Mouse (Mus musculus) stomach, embryonic 16.5 days (tissue): ENCODE measurements around the gene Epp13. TPM values are rescaled to one million over a fixed set of nuclear protein-coding genes. Genes with fewer than 3 reads are reported as not detected.
"Not testable (repeated sequence)": the region's sequence is repeated elsewhere in the genome, so short reads cannot be mapped to it uniquely, and the experiment has no call there.

ENCODE experiments used
- ATAC-seq: fragments of 200-750 bp; cut with Nextera tagmentation; 2 replicates; pipeline ENCODE4 v1.8.0; 2017; ENCODE audit warnings: moderate number of reproducible peaks, moderate TSS enrichment; ENCODE audit not compliant: insufficient read depth, low FRiP score
- H3K27ac ChIP-seq: fragments of 300-500 bp; sonication (generic); 2 replicates; pipeline ENCODE4 v1.5.1; 2014; ENCODE audit warnings: low read length
- H3K27me3 ChIP-seq: fragments of 300-500 bp; sonication (generic); 2 replicates; pipeline ENCODE4 v1.6.1; 2014; ENCODE audit warnings: low read length, control low read depth, mixed read lengths; ENCODE audit not compliant: control insufficient read depth, insufficient read depth
- H3K36me3 ChIP-seq: fragments of 300-500 bp; sonication (generic); 2 replicates; pipeline ENCODE4 v1.6.1; 2014; ENCODE audit warnings: low read length; ENCODE audit not compliant: control insufficient read depth, insufficient read depth
- H3K4me1 ChIP-seq: fragments of 300-500 bp; sonication (generic); 2 replicates; pipeline ENCODE4 v1.6.1; 2014; ENCODE audit warnings: low read length, control low read depth, mixed read lengths; ENCODE audit not compliant: control insufficient read depth, insufficient read depth
- H3K4me2 ChIP-seq: fragments of 300-500 bp; sonication (generic); 2 replicates; pipeline ENCODE4 v1.6.1; 2014; ENCODE audit warnings: low read depth, low read length, mixed read lengths
- H3K4me3 ChIP-seq: fragments of 300-500 bp; sonication (generic); replicated peaks from 2 replicates; pipeline ENCODE4 v1.5.1; 2014; ENCODE audit warnings: mild to moderate bottlenecking, low read length
- H3K9ac ChIP-seq: fragments of 300-500 bp; sonication (generic); 2 replicates; pipeline ENCODE4 v1.6.1; 2014; ENCODE audit warnings: low read length
- H3K9me3 ChIP-seq: fragments of 300-500 bp; sonication (generic); replicated peaks from 2 replicates; pipeline ENCODE4 v1.6.1; 2016; ENCODE audit warnings: low read length, control low read depth; ENCODE audit not compliant: control insufficient read depth
- WGBS: fragments of 180-500 bp; shearing (Covaris S2); extraction: QIAGEN DNeasy Blood & Tissue Kit; methylation state at CpG from one replicate; pipeline ENCODE4 v1.1.7; 2014; 5-methylcytosine and 5-hydroxymethylcytosine counted together
- polyA plus RNA-seq: library from polyadenylated mRNA; unstranded; fragments of >200 nt; fragmentation: Nextera tagmentation; extraction: Ambion mirVana; gene quantifications from 2 replicates; pipeline ENCODE4 v1.2.1, GENCODE M21; 2015

The Epp13 gene
- polyA plus RNA-seq, 1 experiment from 2014 or later = not detected

DNA sequence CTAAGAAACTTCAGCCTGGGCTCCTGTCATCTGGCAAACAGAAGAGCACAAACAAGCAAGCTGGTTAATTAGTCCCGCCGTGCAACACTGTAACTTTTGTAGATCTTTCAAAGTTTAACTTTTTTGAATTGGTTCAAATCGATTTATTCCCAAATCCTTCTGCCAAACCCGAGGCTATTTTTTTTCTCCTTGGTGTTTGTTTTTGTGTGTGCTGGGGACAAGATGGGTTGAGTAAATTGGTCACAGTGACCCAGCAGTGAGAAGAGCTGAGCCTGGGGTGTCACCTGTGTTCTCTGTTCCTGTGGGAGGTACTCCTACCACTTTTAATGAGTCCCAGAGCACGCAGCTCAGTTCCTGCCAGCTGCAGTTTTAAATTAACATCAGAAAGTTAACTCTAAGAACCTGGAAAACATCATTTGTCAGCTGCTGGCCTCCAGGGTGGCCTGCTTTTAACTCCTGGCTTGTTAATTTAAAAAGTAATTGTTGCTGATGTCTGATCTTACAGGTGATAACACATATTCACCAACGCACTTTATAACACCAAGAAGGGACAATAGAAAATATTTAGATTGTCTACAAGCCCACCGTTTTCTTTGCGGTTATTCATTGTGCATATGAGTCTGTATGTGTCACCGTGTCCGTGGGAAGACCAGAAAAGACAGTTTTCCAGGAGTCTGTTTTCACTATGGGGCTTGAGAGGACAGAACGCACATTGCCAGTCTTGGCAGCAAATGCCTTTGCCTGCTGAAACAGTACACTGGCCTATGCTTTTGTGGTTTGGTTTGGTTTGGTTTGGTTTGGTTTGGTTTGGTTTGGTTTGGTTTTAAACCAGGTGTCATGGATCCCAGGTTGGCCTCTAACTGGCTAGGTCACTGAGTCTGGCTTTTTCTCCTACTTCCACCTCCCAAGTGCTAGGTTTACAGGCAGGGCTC is 7.9 kb upstream of the Epp13 start:
- H3K36me3 ChIP-seq = no peaks in the 10 kb centered on the region
- H3K27me3 ChIP-seq = no peaks in the 10 kb centered on the region
- ATAC-seq = no peak
- 30% methylated on average over 11 of the region's 11 CpGs for WGBS
- no peak overlapping the region for H3K4me2 ChIP-seq
- H3K27ac ChIP-seq = no peak overlapping the region
- H3K9ac ChIP-seq = no peak overlapping the region
- H3K9me3 ChIP-seq = no peaks in the 10 kb centered on the region
- H3K4me1 ChIP-seq = no peaks in the 10 kb centered on the region
- H3K4me3 ChIP-seq = no peak overlapping the region

DNA sequence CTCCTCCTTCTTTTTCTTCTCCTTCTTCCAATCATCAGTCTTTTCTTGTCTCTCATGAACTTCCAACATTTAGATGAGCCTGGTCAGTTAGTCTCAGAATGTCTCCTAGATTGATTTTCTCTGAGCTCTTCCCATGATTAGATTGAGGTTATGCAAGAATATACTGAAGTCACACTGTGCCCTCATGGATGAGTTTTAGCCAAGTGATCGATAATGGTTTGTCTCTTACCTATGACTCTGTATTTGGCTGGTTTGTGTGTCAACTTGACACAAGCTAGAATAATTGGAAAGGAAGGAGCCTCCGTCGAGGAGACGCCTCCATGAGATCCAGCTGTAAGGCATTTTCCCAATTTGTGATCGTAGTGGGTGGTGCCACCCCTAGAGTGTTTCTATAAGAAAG is 1.9 kb downstream of the Epp13 start:
- Histone ChIP-seq H3K27me3 (no peaks in the 10 kb centered on the region), H3K9ac (no peak overlapping the region), H3K4me2 (no peak overlapping the region), H3K36me3 (no peaks in the 10 kb centered on the region), H3K27ac (no peak overlapping the region), H3K9me3 (no peaks in the 10 kb centered on the region), H3K4me1 (no peaks in the 10 kb centered on the region), H3K4me3 (no peak overlapping the region)
- 90% methylated on average over 5 of the region's 5 CpGs for WGBS
- no peak for ATAC-seq

DNA sequence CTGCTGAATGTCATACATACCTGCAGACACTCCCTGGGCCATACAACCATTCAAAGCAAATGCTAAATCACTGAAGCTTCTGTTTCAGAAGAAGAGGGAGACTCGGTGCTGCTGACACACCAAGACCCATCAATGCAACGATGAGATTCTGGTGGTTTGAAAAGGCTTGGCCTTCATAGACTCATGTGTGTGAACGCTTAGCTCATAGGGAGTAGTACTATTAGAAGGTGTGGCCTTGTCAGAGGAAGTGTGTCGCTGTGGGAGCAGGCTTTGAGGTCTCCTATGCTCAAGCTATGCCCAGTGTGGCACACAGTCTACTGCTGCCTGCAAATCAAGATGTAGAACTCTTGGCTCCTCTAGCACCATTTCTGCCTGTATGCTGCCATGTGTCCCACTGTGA is 4.9 kb downstream of the Epp13 start:
- Histone ChIP-seq H3K4me2 (no peak overlapping the region), H3K9ac (no peak overlapping the region), H3K36me3 (no peaks in the 10 kb centered on the region), H3K27ac (no peak overlapping the region), H3K27me3 (no peaks in the 10 kb centered on the region), H3K4me3 (no peak overlapping the region), H3K9me3 (no peaks in the 10 kb centered on the region), H3K4me1 (no peaks in the 10 kb centered on the region)
- ATAC-seq = no peak
- WGBS = 77% methylated on average over 4 of the region's 4 CpGs

DNA sequence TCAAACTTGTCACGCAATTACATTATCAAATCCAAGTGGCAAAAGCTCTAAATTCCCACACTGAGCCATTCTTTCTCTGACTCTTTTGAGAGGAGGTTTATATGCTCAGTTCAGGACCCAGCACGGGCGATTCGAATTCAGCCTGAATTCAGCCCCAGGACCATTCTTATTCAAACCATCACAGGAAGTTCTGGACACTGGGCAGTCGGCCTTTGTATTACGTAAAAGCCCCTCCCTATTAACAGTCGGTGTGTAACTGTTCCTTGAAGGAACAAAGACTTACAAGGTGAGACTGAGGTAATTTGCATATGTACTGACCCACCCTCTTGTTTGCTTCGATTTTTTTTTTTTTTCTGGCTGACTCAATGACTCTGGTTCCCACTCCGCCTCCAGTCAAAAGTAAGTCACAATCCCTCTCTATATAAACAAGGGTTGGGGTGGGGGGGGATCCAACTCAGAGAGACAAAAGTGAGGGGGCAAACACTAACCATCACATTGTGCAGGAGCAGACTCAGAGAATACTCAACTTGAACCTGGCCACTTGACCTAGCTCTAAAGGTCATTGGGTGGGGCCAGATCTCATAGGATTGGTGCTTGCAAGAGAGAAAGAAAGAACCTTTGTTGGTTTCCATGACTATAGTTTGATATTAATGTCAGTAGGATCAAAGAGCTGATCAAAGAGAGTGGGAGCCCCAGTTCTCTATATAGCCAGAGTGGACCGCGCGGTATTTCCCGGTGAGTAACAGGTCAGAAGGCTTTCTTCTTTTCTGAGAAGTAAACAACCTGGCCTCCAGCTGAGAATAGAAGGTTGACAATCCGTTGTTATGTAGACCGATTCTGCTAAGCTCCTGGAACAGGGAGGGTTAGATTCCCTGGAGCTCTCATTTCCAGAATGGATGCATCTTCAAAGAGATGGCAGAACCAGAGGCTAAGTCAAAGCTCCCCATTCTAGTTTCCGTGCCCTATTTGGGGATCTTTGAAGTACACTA is 6.0 kb downstream of the Epp13 start:
- WGBS = 43% methylated on average over 16 of the region's 16 CpGs
- Histone ChIP-seq H3K27ac (no peak overlapping the region), H3K9ac (no peak overlapping the region), H3K27me3 (no peaks in the 10 kb centered on the region), H3K4me3 (no peak overlapping the region), H3K36me3 (no peaks in the 10 kb centered on the region), H3K4me2 (no peak overlapping the region), H3K4me1 (no peaks in the 10 kb centered on the region), H3K9me3 (no peaks in the 10 kb centered on the region)
- ATAC-seq = no peak

DNA sequence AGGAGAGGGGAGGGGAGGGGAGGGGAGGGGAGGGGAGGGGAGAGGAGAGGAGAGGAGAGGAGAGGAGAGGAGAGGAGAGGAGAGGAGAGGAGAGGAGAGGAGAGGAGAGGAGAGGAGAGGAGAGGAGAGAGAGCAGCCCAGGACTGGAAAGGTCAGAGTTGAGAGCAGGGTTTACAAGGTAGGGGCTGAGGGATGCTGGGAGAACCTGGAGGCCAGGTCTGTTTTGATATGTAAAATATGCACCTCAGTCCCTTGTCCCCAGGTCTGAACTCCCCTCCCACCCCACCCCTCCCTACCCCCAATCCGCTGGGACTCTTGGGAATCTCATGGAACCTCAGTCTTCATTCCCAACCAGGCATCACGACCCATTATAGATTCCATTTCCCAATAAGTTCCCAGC is 7.5 kb downstream of the Epp13 start:
- not testable (repeated sequence) for H3K9ac ChIP-seq, H3K27me3 ChIP-seq, H3K9me3 ChIP-seq, H3K4me1 ChIP-seq, H3K36me3 ChIP-seq, H3K4me2 ChIP-seq, ATAC-seq, H3K4me3 ChIP-seq, H3K27ac ChIP-seq
- WGBS = 31% methylated on average over 2 of the region's 2 CpGs

DNA sequence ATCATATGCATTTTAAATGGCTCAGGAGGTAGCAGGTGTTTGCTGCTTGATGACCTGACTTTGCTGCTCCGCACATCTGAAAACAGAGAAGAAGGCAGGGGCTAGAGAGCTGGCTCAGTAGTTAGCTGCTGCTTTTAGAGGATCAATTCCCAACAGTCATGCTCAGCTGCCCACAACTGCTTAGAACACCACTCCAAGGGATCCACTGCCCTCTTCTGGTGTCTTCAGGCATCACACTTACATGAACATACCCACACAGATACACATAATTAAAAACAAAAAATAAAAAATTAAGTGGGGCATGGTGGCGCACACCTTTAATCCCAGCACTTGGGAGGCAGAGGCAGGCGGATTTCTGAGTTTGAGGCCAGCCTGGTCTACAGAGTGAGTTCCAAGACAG is 9.6 kb downstream of the Epp13 start:
- ATAC-seq = no peak
- Histone ChIP-seq H3K36me3 (no peaks in the 10 kb centered on the region), H3K4me1 (no peaks in the 10 kb centered on the region), H3K4me2 (no peak overlapping the region), H3K27ac (no peak overlapping the region), H3K9ac (no peak overlapping the region), H3K27me3 (no peaks in the 10 kb centered on the region), H3K4me3 (no peak overlapping the region), H3K9me3 (no peaks in the 10 kb centered on the region)
- WGBS = 79% methylated on average over 3 of the region's 3 CpGs

DNA sequence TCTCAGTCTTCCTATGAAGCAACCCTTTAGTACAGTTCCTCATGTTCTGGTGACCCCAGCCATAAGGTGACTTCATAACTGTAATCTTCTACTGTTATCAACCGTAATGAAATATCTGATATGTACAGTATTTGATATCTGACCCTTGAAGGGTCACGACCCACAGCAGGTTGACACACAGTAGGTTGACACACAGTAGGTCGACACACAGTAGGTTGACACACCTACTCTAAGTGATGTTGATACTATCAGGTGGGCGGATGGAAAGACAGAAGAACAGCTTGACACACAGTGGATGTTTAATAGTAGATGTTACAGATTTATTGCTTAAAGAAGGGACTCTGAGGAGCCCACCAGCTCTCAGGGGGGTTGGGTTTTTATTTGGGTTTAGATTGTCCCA is 10.5 kb downstream of the Epp13 start:
- no peak for ATAC-seq
- no peak overlapping the region for H3K4me2 ChIP-seq
- no peak overlapping the region for H3K27ac ChIP-seq
- no peaks in the 10 kb centered on the region for H3K36me3 ChIP-seq
- no peak overlapping the region for H3K9ac ChIP-seq
- no peaks in the 10 kb centered on the region for H3K27me3 ChIP-seq
- WGBS = 81% methylated on average over 4 of the region's 4 CpGs
- no peak overlapping the region for H3K4me3 ChIP-seq
- no peaks in the 10 kb centered on the region for H3K4me1 ChIP-seq
- H3K9me3 ChIP-seq = no peaks in the 10 kb centered on the region

DNA sequence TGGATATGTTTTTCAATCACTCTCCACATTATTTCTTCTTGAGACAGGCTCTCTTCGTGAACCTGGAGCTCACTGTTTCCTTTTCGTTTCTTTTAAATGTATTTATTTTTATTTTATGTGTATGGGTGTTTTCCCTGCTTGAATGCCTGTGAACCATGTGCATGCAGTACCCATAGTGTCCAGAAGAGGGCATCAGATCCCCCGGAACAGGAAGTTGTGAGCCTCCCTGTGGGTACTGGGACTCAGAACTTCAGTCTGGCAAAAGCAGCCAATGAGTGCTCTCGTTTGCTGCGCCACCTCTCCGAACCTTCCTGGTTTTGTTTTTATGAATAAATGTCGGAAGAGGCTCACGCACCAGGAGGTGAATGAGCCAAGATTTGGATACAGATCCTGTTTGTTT is 13.2 kb downstream of the Epp13 start:
- Histone ChIP-seq H3K4me2 (no peak overlapping the region), H3K27ac (no peak overlapping the region), H3K9me3 (no peaks in the 10 kb centered on the region), H3K36me3 (no peaks in the 10 kb centered on the region), H3K27me3 (no peaks in the 10 kb centered on the region), H3K4me1 (no peaks in the 10 kb centered on the region), H3K9ac (no peak overlapping the region), H3K4me3 (no peak overlapping the region)
- no peak for ATAC-seq
- 65% methylated on average over 8 of the region's 8 CpGs for WGBS

DNA sequence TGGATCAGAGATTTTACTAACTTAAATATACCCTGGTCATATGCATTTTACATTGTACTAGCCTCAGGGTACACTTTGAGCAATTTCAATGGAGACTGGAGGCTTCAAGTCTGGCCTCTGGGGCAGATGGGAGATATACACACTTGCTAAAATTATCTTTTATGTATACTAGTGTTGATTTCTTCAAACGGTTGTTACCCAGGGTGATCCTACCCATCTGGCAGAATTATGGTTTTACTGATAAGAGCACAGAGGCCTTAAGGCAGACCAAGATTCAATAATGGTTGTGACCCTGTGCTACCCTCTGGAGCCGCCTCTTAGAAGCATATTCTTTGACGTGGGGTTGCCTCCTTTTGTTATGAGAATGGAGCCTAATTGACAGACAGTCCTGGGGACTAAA is 25.4 kb downstream of the Epp13 start:
- Histone ChIP-seq H3K36me3 (no peaks in the 10 kb centered on the region), H3K4me1 (no peaks in the 10 kb centered on the region), H3K4me3 (no peak overlapping the region), H3K4me2 (no peak overlapping the region), H3K27ac (no peak overlapping the region), H3K27me3 (no peaks in the 10 kb centered on the region), H3K9me3 (no peaks in the 10 kb centered on the region), H3K9ac (no peak overlapping the region)
- WGBS = 23% methylated on average over 3 of the region's 3 CpGs
- no peak for ATAC-seq
